Mouse (Mus musculus): ENCODE measurements around the gene Tmtc2. TPM values are rescaled to one million over a fixed set of nuclear protein-coding genes. Genes with fewer than 3 reads are reported as not detected.

Gene Tmtc2
- polyA plus RNA-seq, 1 experiment from 2014 or later = 4.2 TPM

DNA sequence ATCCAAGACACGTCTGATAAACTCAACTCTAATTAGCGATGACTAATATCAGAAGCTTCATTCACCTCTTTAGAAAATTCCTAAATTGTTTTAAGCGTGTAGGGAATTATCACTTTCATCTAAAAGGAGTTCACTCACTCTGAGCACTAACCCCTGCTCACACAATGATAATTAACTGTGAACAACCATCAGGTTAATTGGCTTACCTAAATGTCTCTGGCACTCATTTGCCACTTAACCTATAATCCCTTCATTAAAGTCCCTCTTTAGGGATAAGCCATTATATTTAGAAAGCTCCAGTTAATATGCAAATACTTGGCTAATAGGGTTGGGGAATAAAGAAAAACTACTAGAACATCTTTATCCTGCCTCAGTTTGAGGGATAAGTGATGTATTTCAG, 151.1 kb downstream of the Tmtc2 start:
- no peak for DNase-seq (ENCODE audit: extremely low spot score, low spot score)
- WGBS = 35% methylated on average over 3 of the region's 3 CpGs

GRCm38 (mm10) chr10:105417845-105418383, 156.3 kb downstream of the Tmtc2 start:
- Histone ChIP-seq H3K4me3 (no peak overlapping the region), H3K4me1 (peaks cover 7% of the 10 kb centered on the region), H3K27ac (no peak overlapping the region), H3K9me3 (no peaks in the 10 kb centered on the region), H3K36me3 (replicated peaks) (peaks cover 6% of the 10 kb centered on the region), H3K27me3 (ENCODE audit: poor library complexity, severe bottlenecking) (peaks cover 78% of the 10 kb centered on the region)
- WGBS = 91% methylated on average over 15 of the region's 15 CpGs
- DNase-seq (ENCODE audit: extremely low spot score, low spot score) = no peak

More for the DNA sequence above, 151.1 kb downstream of the Tmtc2 start:
- H3K27me3 ChIP-seq (ENCODE audit: poor library complexity, severe bottlenecking) = peaks cover 90% of the 10 kb centered on the region
- no peaks in the 10 kb centered on the region for H3K36me3 ChIP-seq (replicated peaks)
- H3K9me3 ChIP-seq = no peaks in the 10 kb centered on the region
- H3K4me3 ChIP-seq = no peak overlapping the region
- H3K27ac ChIP-seq = no peak overlapping the region
- peaks cover 20% of the 10 kb centered on the region for H3K4me1 ChIP-seq

- no peak for DNase-seq (ENCODE audit: extremely low spot score, low spot score)
- Histone ChIP-seq H3K36me3 (replicated peaks) (peaks cover 6% of the 10 kb centered on the region), H3K4me1 (no peaks in the 10 kb centered on the region), H3K27me3 (ENCODE audit: poor library complexity, severe bottlenecking) (peaks cover 65% of the 10 kb centered on the region), H3K4me3 (no peak overlapping the region), H3K9me3 (no peaks in the 10 kb centered on the region), H3K27ac (no peak overlapping the region)
- WGBS = 83% methylated on average over 4 of the region's 4 CpGs
Measured at GRCm38 (mm10) chr10:105416601-105417000, 157.7 kb downstream of the Tmtc2 start.

GRCm38 (mm10) chr10:105405856-105406527, 168.3 kb downstream of the Tmtc2 start:
- WGBS = 92% methylated on average over 4 of the region's 4 CpGs
- DNase-seq (ENCODE audit: extremely low spot score, low spot score) = no peak
- no peak overlapping the region for H3K4me3 ChIP-seq
- no peaks in the 10 kb centered on the region for H3K27me3 ChIP-seq (ENCODE audit: poor library complexity, severe bottlenecking)
- H3K9me3 ChIP-seq = no peaks in the 10 kb centered on the region
- no peaks in the 10 kb centered on the region for H3K4me1 ChIP-seq
- H3K27ac ChIP-seq = no peak overlapping the region
- no peaks in the 10 kb centered on the region for H3K36me3 ChIP-seq (replicated peaks)

GRCm38 (mm10) chr10:105403931-105404330, 170.3 kb downstream of the Tmtc2 start:
- Histone ChIP-seq H3K36me3 (replicated peaks) (no peaks in the 10 kb centered on the region), H3K27me3 (ENCODE audit: poor library complexity, severe bottlenecking) (peaks cover 4% of the 10 kb centered on the region), H3K9me3 (no peaks in the 10 kb centered on the region), H3K27ac (no peak overlapping the region), H3K4me3 (no peak overlapping the region), H3K4me1 (no peaks in the 10 kb centered on the region)
- no peak for DNase-seq (ENCODE audit: extremely low spot score, low spot score)
- WGBS = 92% methylated on average over 3 of the region's 3 CpGs

GRCm38 (mm10) chr10:105402481-105402779, 171.8 kb downstream of the Tmtc2 start:
- no peak for DNase-seq (ENCODE audit: extremely low spot score, low spot score)
- no peak overlapping the region for H3K27ac ChIP-seq
- H3K4me1 ChIP-seq = no peaks in the 10 kb centered on the region
- no peak overlapping the region for H3K4me3 ChIP-seq
- H3K27me3 ChIP-seq (ENCODE audit: poor library complexity, severe bottlenecking) = peaks cover 4% of the 10 kb centered on the region
- H3K36me3 ChIP-seq (replicated peaks) = no peaks in the 10 kb centered on the region
- H3K9me3 ChIP-seq = no peaks in the 10 kb centered on the region
- WGBS = 87% methylated on average over 5 of the region's 5 CpGs

DNA sequence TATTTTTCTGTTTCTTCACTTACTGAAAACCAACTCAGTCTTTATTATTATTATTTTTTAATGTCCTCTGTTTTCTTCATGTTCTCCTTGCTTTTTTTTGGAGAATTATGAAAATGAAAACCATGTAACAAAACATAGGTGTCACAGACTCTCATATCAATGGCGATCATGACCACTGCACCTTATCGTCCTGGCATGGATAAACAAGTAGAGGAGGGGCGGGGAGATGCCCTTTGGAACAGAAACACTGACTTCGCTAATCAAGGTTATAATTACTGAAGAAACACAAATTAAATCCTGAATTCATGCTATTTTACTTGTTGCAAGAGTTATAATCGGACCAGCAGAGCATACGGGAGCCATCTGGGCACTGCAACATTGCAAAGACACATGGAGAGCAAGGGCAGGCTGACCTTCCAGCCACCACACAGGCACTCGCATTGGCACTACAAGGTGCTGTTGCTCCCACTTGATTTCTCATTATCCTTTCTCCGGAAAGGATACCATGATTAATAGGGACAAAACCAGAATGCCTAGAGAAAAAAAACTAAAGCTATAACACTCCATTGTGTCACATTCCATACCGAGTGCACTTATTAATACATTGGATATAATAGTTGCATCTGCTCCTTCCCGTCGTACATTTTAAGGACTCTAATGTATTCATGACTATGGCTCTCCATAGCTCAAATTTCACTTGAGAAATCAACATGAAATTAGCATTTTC, 172.3 kb downstream of the Tmtc2 start:
- H3K36me3 ChIP-seq (replicated peaks) = no peaks in the 10 kb centered on the region
- peaks cover 4% of the 10 kb centered on the region for H3K27me3 ChIP-seq (ENCODE audit: poor library complexity, severe bottlenecking)
- 91% methylated on average over 11 of the region's 11 CpGs for WGBS
- no peaks in the 10 kb centered on the region for H3K9me3 ChIP-seq
- no peak overlapping the region for H3K27ac ChIP-seq
- DNase-seq (ENCODE audit: extremely low spot score, low spot score) = no peak
- no peak overlapping the region for H3K4me3 ChIP-seq
- no peaks in the 10 kb centered on the region for H3K4me1 ChIP-seq

DNA sequence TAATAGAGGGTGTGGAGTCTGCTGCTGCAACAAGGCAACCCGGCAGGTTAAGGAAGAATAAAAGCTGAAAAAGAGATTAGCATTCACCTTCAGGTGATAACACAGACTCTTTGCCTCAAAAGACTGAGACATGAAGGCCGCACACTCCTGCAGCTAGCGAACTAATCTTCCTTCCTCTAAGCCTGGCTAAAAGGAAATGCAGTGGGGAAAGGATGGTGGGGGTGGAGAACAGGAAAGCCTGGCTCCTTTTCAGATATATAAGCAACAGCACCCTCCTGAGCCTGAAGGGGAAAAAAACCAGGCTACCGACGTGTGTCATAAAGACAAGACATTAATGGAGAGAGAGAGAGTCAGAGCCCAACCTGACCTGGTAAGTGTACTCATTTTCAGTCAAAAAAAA, 174.9 kb downstream of the Tmtc2 start:
- WGBS = 60% methylated on average over 5 of the region's 5 CpGs
- Histone ChIP-seq H3K4me3 (no peak overlapping the region), H3K9me3 (no peaks in the 10 kb centered on the region), H3K4me1 (no peaks in the 10 kb centered on the region), H3K27ac (no peak overlapping the region), H3K36me3 (replicated peaks) (no peaks in the 10 kb centered on the region), H3K27me3 (ENCODE audit: poor library complexity, severe bottlenecking) (peaks cover 4% of the 10 kb centered on the region)
- DNase-seq (ENCODE audit: extremely low spot score, low spot score) = no peak

- no peak for DNase-seq (ENCODE audit: extremely low spot score, low spot score)
- no peaks in the 10 kb centered on the region for H3K9me3 ChIP-seq
- no peak overlapping the region for H3K4me3 ChIP-seq
- 72% methylated on average over 4 of the region's 4 CpGs for WGBS
- no peaks in the 10 kb centered on the region for H3K36me3 ChIP-seq (replicated peaks)
- no peak overlapping the region for H3K27ac ChIP-seq
- peaks cover 44% of the 10 kb centered on the region for H3K4me1 ChIP-seq
- H3K27me3 ChIP-seq (ENCODE audit: poor library complexity, severe bottlenecking) = peaks cover 85% of the 10 kb centered on the region
Measured at GRCm38 (mm10) chr10:105384065-105384464, 190.2 kb downstream of the Tmtc2 start.

- Histone ChIP-seq H3K4me3 (no peak overlapping the region), H3K36me3 (replicated peaks) (no peaks in the 10 kb centered on the region), H3K27me3 (ENCODE audit: poor library complexity, severe bottlenecking) (peaks cover 85% of the 10 kb centered on the region), H3K27ac (0 out of 2 replicates have a peak overlapping the region, but pooled peaks have one; percentile 35), H3K4me1 (peaks cover 44% of the 10 kb centered on the region), H3K9me3 (no peaks in the 10 kb centered on the region)
- DNase-seq (ENCODE audit: extremely low spot score, low spot score) = no peak
- WGBS = 35% methylated on average over 1 of the region's 1 CpGs
Measured at GRCm38 (mm10) chr10:105381705-105382104, 192.5 kb downstream of the Tmtc2 start.

DNA sequence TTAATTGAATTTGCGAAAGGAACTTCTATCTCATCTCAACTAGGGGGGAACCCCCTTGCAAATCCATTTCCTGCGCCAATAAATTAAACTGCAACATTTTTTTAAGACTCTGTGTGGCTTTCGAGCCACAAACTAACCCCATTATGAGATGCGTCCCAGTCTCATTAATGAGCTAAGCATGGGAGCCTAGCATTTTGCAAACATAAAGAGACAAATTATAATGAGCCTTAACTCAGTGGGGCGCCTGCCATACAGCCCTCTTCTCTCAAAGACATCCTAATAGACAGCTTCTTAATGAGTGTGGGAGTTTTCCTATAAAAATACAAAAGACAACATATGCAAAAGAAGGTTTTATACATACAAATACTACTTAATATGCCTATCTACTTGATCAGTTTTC, 193.0 kb downstream of the Tmtc2 start:
- DNase-seq (ENCODE audit: extremely low spot score, low spot score) = peak; percentile 56
- Histone ChIP-seq H3K27ac (no peak overlapping the region), H3K27me3 (ENCODE audit: poor library complexity, severe bottlenecking) (peaks cover 85% of the 10 kb centered on the region), H3K36me3 (replicated peaks) (no peaks in the 10 kb centered on the region), H3K4me3 (no peak overlapping the region), H3K4me1 (peaks cover 44% of the 10 kb centered on the region), H3K9me3 (no peaks in the 10 kb centered on the region)
- WGBS = 35% methylated on average over 5 of the region's 5 CpGs

- Histone ChIP-seq H3K27ac (no peak overlapping the region), H3K36me3 (replicated peaks) (no peaks in the 10 kb centered on the region), H3K9me3 (no peaks in the 10 kb centered on the region), H3K4me1 (peaks cover 44% of the 10 kb centered on the region), H3K4me3 (no peak overlapping the region), H3K27me3 (ENCODE audit: poor library complexity, severe bottlenecking) (peaks cover 84% of the 10 kb centered on the region)
- 25% methylated on average over 7 of the region's 7 CpGs for WGBS
- peak; percentile 76 for DNase-seq (ENCODE audit: extremely low spot score, low spot score)
Measured at GRCm38 (mm10) chr10:105380584-105380983, 193.7 kb downstream of the Tmtc2 start.

- Histone ChIP-seq H3K9me3 (peaks cover 9% of the 10 kb centered on the region), H3K4me1 (peaks cover 33% of the 10 kb centered on the region), H3K27me3 (ENCODE audit: poor library complexity, severe bottlenecking) (peaks cover 70% of the 10 kb centered on the region), H3K36me3 (replicated peaks) (no peaks in the 10 kb centered on the region), H3K4me3 (no peak overlapping the region), H3K27ac (no peak overlapping the region)
- DNase-seq (ENCODE audit: extremely low spot score, low spot score) = no peak
- WGBS = 95% methylated on average over 2 of the region's 2 CpGs
Measured at GRCm38 (mm10) chr10:105377711-105378110, 196.5 kb downstream of the Tmtc2 start.

All from forebrain, embryonic 10.5 days (tissue).